Mouse (Mus musculus) retina, adult 2 months (tissue): Measurements from ENCODE around the gene 2810408A11Rik.
"Not testable (repeated sequence)": the region's sequence is repeated elsewhere in the genome, so short reads cannot be mapped to it uniquely, and the experiment has no call there.

Experiments used
- DNase-seq: peaks from one replicate; pipeline ENCODE4 v3.0.0-alpha.2; 2012; ENCODE audit warnings: low read depth, low spot score

2810408A11Rik gene

DNA sequence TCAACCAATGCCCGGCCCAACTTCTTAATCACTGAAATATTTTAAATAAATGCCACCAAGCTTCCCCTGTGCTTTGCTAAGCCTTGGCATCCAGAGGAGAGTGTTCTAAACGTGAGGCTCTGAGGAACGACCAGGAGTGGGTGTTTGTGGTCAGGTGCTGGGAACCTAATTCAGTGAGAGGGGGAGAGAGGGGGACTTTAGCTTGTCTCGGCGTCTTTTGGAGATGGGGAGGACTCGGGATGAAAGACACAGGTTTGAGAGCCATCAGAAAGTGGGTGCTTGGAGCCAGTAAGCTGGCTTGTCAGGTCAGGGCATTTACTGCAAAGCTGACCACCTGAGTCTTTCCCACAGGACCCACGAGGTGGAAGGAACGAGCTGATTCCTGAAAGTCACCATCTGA lies 31.0 kb upstream of the 2810408A11Rik start:
- DNase-seq: no peak

GRCm38 (mm10) chr11:69930967-69931537 lies 30.3 kb upstream of the 2810408A11Rik start:
- DNase-seq: no peak

- not testable (repeated sequence) for DNase-seq
Observed at GRCm38 (mm10) chr11:69930176-69930575, 29.4 kb upstream of the 2810408A11Rik start.

- DNase-seq: no peak
Observed at GRCm38 (mm10) chr11:69929712-69930111, 28.9 kb upstream of the 2810408A11Rik start.

DNA sequence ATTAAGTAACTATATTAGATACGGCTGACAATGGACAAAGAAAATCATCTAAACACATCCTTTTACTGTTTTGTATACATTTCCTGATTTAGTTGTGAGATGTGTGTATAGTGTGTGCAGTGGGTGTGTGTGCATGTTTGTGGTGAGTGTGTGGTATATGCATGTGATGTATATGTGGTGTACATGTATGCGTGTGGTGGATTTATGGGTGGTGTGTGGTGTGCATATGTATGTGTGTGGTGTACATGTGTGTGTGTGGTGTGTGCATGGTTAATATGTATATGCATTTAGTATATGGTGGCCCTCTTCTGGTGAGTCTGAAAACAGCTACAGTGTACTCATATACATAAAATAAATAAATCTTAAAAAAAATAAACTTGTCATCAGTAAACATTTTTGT lies 26.7 kb upstream of the 2810408A11Rik start:
- DNase-seq: no peak

GRCm38 (mm10) chr11:69922796-69923195 lies 22.0 kb upstream of the 2810408A11Rik start:
- DNase-seq: no peak

- DNase-seq: no peak
Observed at GRCm38 (mm10) chr11:69922012-69922756, 21.4 kb upstream of the 2810408A11Rik start.

GRCm38 (mm10) chr11:69921114-69922011 lies 20.6 kb upstream of the 2810408A11Rik start, which contains the start of gene Eif5a:
Gene Eif5a, minus strand, starts transcription at chr11:69921958.
- DNase-seq: peak; percentile 100

- no peak for DNase-seq
Observed at GRCm38 (mm10) chr11:69920266-69921031, 19.7 kb upstream of the 2810408A11Rik start.

DNA sequence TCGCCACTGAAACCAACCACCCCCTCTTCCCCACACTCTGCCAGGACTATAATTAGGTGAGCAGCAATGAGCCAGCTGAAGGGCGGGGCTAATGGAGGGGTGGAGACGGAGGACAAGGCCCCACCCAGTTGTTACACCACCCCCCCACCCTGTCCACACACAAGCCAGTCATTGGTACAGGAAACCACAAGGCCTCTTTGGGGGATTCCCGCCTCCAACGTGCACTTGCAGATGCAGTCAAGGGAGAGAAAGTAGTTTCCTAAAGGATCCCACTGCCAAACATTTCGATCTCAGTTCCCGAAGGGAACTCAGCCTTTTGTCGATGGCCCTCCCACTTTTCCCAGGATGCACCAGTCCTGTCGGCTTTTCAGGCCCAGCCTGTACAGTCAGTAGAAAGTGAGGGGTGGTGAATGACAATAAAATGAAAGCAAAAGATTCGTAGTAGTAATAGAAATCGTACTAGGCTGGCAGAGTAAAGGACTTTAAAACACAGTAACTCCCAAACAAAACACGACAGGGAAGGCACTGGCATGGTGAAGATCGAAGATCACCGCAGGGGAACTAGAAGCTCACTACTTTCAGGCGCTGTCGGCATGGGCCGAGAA lies 19.0 kb upstream of the 2810408A11Rik start:
- no peak for DNase-seq

- no peak for DNase-seq
Observed at GRCm38 (mm10) chr11:69919053-69919452, 18.3 kb upstream of the 2810408A11Rik start.

- DNase-seq: no peak
Observed at GRCm38 (mm10) chr11:69918118-69918517, 17.3 kb upstream of the 2810408A11Rik start.

DNA sequence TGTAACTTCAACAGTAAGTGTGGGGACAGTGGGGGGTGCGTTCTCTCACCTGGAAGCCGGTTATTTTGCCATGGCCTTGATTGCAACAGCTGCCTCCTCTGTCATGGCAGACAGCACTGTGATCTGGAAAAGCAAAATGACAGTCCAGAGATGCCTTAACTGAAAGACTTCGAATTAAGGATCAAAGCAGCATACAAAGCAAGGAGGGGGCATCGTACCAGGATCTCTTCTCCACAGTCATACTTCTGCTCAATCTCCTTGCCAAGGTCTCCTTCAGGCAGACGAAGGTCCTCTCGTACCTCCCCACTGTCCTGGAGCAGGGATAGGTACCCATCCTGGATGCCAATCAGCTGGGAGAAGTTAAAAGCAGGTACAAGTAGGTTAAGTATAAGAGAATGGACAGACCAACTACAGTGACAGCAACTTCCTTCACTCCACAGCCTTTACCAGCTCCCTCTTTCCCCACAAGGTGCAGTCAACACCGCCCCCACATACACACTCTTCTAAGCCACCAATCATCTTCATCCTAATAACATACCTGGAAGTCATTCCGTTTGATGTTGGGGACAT lies 16.7 kb upstream of the 2810408A11Rik start:
- DNase-seq: no peak

GRCm38 (mm10) chr11:69916652-69917378 lies 16.0 kb upstream of the 2810408A11Rik start:
- not testable (repeated sequence) for DNase-seq

DNA sequence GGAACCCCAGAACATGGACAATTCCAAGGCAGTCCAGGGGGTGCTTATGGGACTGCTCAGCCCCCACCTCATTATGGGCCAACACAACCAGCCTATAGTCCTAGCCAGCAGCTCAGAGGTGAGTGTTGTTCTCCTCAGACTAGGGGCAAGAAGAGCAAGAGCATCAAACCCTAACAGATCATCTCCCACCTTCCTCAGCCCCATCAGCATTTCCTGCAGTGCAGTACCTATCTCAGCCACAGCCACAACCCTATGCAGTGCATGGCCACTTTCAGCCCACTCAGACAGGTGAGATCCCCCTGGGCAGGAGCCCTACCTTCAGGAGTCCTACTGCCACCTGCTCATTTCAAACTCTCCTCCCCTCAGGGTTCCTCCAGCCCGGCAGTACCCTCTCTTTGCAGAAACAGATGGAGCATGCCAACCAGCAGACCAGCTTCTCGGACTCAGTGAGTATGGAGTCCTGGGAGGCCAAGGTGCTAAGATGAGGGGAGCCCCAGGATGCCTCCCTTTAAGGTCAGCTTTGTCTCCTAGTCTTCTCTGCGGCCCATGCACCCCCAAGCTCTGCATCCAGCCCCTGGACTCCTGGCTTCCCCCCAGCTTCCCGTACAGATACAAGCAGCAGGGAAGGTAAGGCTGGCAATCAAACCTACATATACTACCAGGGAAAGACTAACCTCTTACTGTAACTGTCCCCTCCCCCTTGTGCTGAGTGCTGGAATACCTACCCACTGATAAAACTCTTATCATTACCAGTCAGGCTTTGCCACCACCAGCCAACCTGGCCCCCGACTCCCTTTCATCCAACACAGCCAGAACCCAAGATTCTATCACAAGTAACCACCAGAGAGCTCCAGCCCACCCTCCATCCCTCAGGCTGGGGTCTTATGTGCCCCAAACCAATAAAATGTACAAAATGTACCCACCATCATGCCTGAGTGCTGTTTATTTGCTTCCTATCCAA lies 15.2 kb upstream of the 2810408A11Rik start:
- no peak for DNase-seq

DNA sequence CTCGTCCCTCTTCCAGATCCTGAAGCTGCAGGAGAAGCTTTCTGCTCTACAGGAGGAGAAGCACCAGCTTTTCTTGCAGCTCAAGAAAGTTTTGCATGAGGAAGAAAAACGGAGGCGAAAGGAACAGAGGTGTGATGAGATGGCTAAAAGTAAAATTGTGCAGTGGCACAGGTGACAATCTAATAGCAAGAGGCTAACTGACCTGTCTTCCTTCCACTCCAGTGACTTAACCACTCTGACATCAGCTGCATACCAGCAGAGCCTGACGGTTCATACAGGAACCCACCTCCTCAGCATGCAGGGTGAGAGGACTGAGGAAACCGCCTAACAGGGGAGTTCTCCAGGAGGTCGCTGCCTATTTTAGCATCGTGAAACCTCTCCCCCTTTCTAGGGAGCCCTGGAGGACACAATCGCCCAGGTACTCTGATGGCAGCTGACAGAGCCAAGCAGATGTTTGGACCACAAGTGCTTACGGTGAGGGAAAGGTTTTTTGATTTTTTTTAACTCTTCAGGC lies 14.2 kb upstream of the 2810408A11Rik start:
- DNase-seq: no peak

DNA sequence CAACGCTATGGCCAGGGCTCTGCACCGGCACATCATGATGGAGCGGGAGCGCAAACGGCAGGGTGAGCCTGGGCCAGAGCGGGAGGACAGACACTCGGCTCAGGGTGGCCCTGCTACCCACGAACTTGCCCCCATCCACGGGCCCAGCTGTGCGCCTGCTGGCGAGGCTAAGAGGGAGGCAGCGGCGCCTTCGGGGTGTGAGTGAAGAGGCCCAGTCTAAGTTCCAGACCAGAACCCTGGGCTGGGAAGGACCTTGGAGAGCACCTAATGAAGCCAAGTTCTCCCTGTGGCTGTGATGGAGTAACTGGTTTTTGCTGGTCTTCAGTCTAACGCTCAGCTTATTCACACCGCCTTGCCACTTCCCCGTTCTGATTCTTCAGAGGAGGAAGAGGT lies 13.6 kb upstream of the 2810408A11Rik start:
- DNase-seq: no peak

- DNase-seq: peak; percentile 95
Observed at GRCm38 (mm10) chr11:69913554-69914371, 13.0 kb upstream of the 2810408A11Rik start, which contains the start of gene Gps2. Gene Gps2, plus strand, starts transcription at chr11:69913888.
